Mouse (Mus musculus): ENCODE results near the gene Map4k3. TPM values are rescaled to one million over a fixed set of nuclear protein-coding genes. Genes with fewer than 3 reads are reported as not detected.

Map4k3 gene
- polyA plus RNA-seq, 1 experiment from 2014 or later = 24.0 TPM

- no peak overlapping the region for H3K9ac ChIP-seq
- WGBS = 86% methylated on average over 8 of the region's 8 CpGs
- no peak for ATAC-seq (replicated peaks; ENCODE audit: low FRiP score)
- H3K4me3 ChIP-seq (replicated peaks) = no peak overlapping the region
- H3K4me2 ChIP-seq = no peak overlapping the region
- H3K27me3 ChIP-seq = no peaks in the 10 kb centered on the region
- no peaks in the 10 kb centered on the region for H3K9me3 ChIP-seq (replicated peaks)
- peaks cover 78% of the 10 kb centered on the region for H3K36me3 ChIP-seq
- no peak overlapping the region for H3K27ac ChIP-seq
- 0 out of 2 replicates have a peak, but pooled peaks cover 3% of the 10 kb centered on the region for H3K4me1 ChIP-seq
These were observed 82.6 kb downstream of the Map4k3 start for GRCm38 (mm10) chr17:80645694-80646034.

GRCm38 (mm10) chr17:80644983-80645693, 83.1 kb downstream of the Map4k3 start:
- H3K4me2 ChIP-seq = no peak overlapping the region

GRCm38 (mm10) chr17:80644567-80644966, 83.7 kb downstream of the Map4k3 start:
- no peaks in the 10 kb centered on the region for H3K27me3 ChIP-seq
- H3K4me3 ChIP-seq (replicated peaks) = no peak overlapping the region
- H3K9me3 ChIP-seq (replicated peaks) = no peaks in the 10 kb centered on the region
- H3K9ac ChIP-seq = no peak overlapping the region
- H3K27ac ChIP-seq = no peak overlapping the region
- H3K4me2 ChIP-seq = no peak overlapping the region
- H3K4me1 ChIP-seq = 0 out of 2 replicates have a peak, but pooled peaks cover 3% of the 10 kb centered on the region
- 64% methylated on average over 13 of the region's 13 CpGs for WGBS
- no peak for ATAC-seq (replicated peaks; ENCODE audit: low FRiP score)
- peaks cover 80% of the 10 kb centered on the region for H3K36me3 ChIP-seq

More at GRCm38 (mm10) chr17:80644983-80645693, 83.1 kb downstream of the Map4k3 start:
- H3K9ac ChIP-seq = no peak overlapping the region
- no peaks in the 10 kb centered on the region for H3K9me3 ChIP-seq (replicated peaks)
- WGBS = 87% methylated on average over 14 of the region's 14 CpGs
- H3K27ac ChIP-seq = no peak overlapping the region
- H3K4me1 ChIP-seq = 0 out of 2 replicates have a peak, but pooled peaks cover 3% of the 10 kb centered on the region
- no peaks in the 10 kb centered on the region for H3K27me3 ChIP-seq
- H3K4me3 ChIP-seq (replicated peaks) = no peak overlapping the region
- ATAC-seq (replicated peaks; ENCODE audit: low FRiP score) = no peak
- H3K36me3 ChIP-seq = peaks cover 80% of the 10 kb centered on the region

- no peak overlapping the region for H3K9ac ChIP-seq
- no peak for ATAC-seq (replicated peaks; ENCODE audit: low FRiP score)
- no peak overlapping the region for H3K4me2 ChIP-seq
- H3K27me3 ChIP-seq = no peaks in the 10 kb centered on the region
- WGBS = 22% methylated on average over 8 of the region's 8 CpGs
- 0 out of 2 replicates have a peak, but pooled peaks cover 5% of the 10 kb centered on the region for H3K4me1 ChIP-seq
- no peak overlapping the region for H3K4me3 ChIP-seq (replicated peaks)
- H3K36me3 ChIP-seq = peaks cover 51% of the 10 kb centered on the region
- 0 out of 2 replicates have a peak overlapping the region, but pooled peaks have one; percentile 15 for H3K27ac ChIP-seq
- H3K9me3 ChIP-seq (replicated peaks) = no peaks in the 10 kb centered on the region
These were observed 90.2 kb downstream of the Map4k3 start for GRCm38 (mm10) chr17:80638121-80638520.

GRCm38 (mm10) chr17:80635794-80636193, 92.5 kb downstream of the Map4k3 start:
- Histone ChIP-seq H3K4me1 (0 out of 2 replicates have a peak, but pooled peaks cover 5% of the 10 kb centered on the region), H3K4me3 (replicated peaks) (no peak overlapping the region), H3K9me3 (replicated peaks) (no peaks in the 10 kb centered on the region), H3K36me3 (peaks cover 57% of the 10 kb centered on the region), H3K27me3 (no peaks in the 10 kb centered on the region), H3K27ac (no peak overlapping the region), H3K4me2 (no peak overlapping the region), H3K9ac (no peak overlapping the region)
- ATAC-seq (replicated peaks; ENCODE audit: low FRiP score) = no peak
- 82% methylated on average over 1 of the region's 1 CpGs for WGBS

- H3K27ac ChIP-seq = no peak overlapping the region
- peaks cover 60% of the 10 kb centered on the region for H3K36me3 ChIP-seq
- H3K9ac ChIP-seq = no peak overlapping the region
- no peak overlapping the region for H3K4me3 ChIP-seq (replicated peaks)
- no peaks in the 10 kb centered on the region for H3K4me1 ChIP-seq
- no peaks in the 10 kb centered on the region for H3K27me3 ChIP-seq
- H3K9me3 ChIP-seq (replicated peaks) = no peaks in the 10 kb centered on the region
- H3K4me2 ChIP-seq = no peak overlapping the region
- ATAC-seq (replicated peaks; ENCODE audit: low FRiP score) = no peak
- WGBS = 95% methylated on average over 5 of the region's 5 CpGs
These were observed 95.4 kb downstream of the Map4k3 start for GRCm38 (mm10) chr17:80632846-80633245.

- no peak overlapping the region for H3K4me2 ChIP-seq
- WGBS = 97% methylated on average over 4 of the region's 4 CpGs
- no peak overlapping the region for H3K4me3 ChIP-seq (replicated peaks)
- no peak for ATAC-seq (replicated peaks; ENCODE audit: low FRiP score)
- H3K36me3 ChIP-seq = peaks cover 65% of the 10 kb centered on the region
- no peak overlapping the region for H3K27ac ChIP-seq
- H3K4me1 ChIP-seq = no peaks in the 10 kb centered on the region
- no peaks in the 10 kb centered on the region for H3K9me3 ChIP-seq (replicated peaks)
- H3K9ac ChIP-seq = no peak overlapping the region
- H3K27me3 ChIP-seq = no peaks in the 10 kb centered on the region
These were observed 95.9 kb downstream of the Map4k3 start for GRCm38 (mm10) chr17:80632354-80632753.

GRCm38 (mm10) chr17:80631028-80631427, 97.3 kb downstream of the Map4k3 start:
- Histone ChIP-seq H3K27ac (no peak overlapping the region), H3K4me2 (no peak overlapping the region), H3K27me3 (no peaks in the 10 kb centered on the region), H3K9ac (no peak overlapping the region), H3K4me1 (no peaks in the 10 kb centered on the region), H3K9me3 (replicated peaks) (no peaks in the 10 kb centered on the region), H3K36me3 (peaks cover 73% of the 10 kb centered on the region), H3K4me3 (replicated peaks) (no peak overlapping the region)
- WGBS = 96% methylated on average over 3 of the region's 3 CpGs
- no peak for ATAC-seq (replicated peaks; ENCODE audit: low FRiP score)

- H3K36me3 ChIP-seq = peaks cover 29% of the 10 kb centered on the region
- no peaks in the 10 kb centered on the region for H3K9me3 ChIP-seq (replicated peaks)
- H3K9ac ChIP-seq = no peak overlapping the region
- no peak overlapping the region for H3K4me3 ChIP-seq (replicated peaks)
- H3K27me3 ChIP-seq = no peaks in the 10 kb centered on the region
- ATAC-seq (replicated peaks; ENCODE audit: low FRiP score) = no peak
- H3K27ac ChIP-seq = no peak overlapping the region
- no peaks in the 10 kb centered on the region for H3K4me1 ChIP-seq
- H3K4me2 ChIP-seq = no peak overlapping the region
These were observed 103.3 kb downstream of the Map4k3 start for GRCm38 (mm10) chr17:80624979-80625378.

GRCm38 (mm10) chr17:80621691-80622090, 106.6 kb downstream of the Map4k3 start:
- Histone ChIP-seq H3K4me2 (no peak overlapping the region), H3K4me3 (replicated peaks) (no peak overlapping the region), H3K9ac (no peak overlapping the region), H3K9me3 (replicated peaks) (no peaks in the 10 kb centered on the region), H3K27ac (no peak overlapping the region), H3K27me3 (no peaks in the 10 kb centered on the region), H3K4me1 (no peaks in the 10 kb centered on the region), H3K36me3 (peaks cover 40% of the 10 kb centered on the region)
- no peak for ATAC-seq (replicated peaks; ENCODE audit: low FRiP score)
- 85% methylated on average over 4 of the region's 4 CpGs for WGBS

GRCm38 (mm10) chr17:80620786-80621423, 107.4 kb downstream of the Map4k3 start:
- peaks cover 37% of the 10 kb centered on the region for H3K36me3 ChIP-seq
- WGBS = 63% methylated on average over 5 of the region's 5 CpGs
- ATAC-seq (replicated peaks; ENCODE audit: low FRiP score) = no peak

GRCm38 (mm10) chr17:80619556-80619955, 108.7 kb downstream of the Map4k3 start:
- no peak overlapping the region for H3K4me3 ChIP-seq (replicated peaks)
- H3K9ac ChIP-seq = no peak overlapping the region
- 89% methylated on average over 13 of the region's 13 CpGs for WGBS
- no peak overlapping the region for H3K27ac ChIP-seq
- no peaks in the 10 kb centered on the region for H3K4me1 ChIP-seq
- H3K27me3 ChIP-seq = no peaks in the 10 kb centered on the region
- H3K4me2 ChIP-seq = no peak overlapping the region
- H3K36me3 ChIP-seq = peaks cover 45% of the 10 kb centered on the region
- no peak for ATAC-seq (replicated peaks; ENCODE audit: low FRiP score)
- H3K9me3 ChIP-seq (replicated peaks) = no peaks in the 10 kb centered on the region

More at GRCm38 (mm10) chr17:80620786-80621423, 107.4 kb downstream of the Map4k3 start:
- no peak overlapping the region for H3K4me3 ChIP-seq (replicated peaks)
- H3K9ac ChIP-seq = no peak overlapping the region
- H3K9me3 ChIP-seq (replicated peaks) = no peaks in the 10 kb centered on the region
- no peak overlapping the region for H3K27ac ChIP-seq
- no peak overlapping the region for H3K4me2 ChIP-seq
- no peaks in the 10 kb centered on the region for H3K4me1 ChIP-seq
- no peaks in the 10 kb centered on the region for H3K27me3 ChIP-seq

Data from kidney, embryonic 15.5 days (tissue).